Mouse (Mus musculus) CH12.LX (cell line): Measurements from ENCODE around the gene Pde1b. TPM values are rescaled to one million over a fixed set of nuclear protein-coding genes. Genes with fewer than 3 reads are reported as not detected.

Experiments
- DNase-seq: peaks from one replicate; pipeline ENCODE4 v3.0.0-alpha.2; 2013; ENCODE audit errors: extremely low read depth
- H3K27ac ChIP-seq: 2 replicates; pipeline ENCODE4 v1.5.1; 2012; ENCODE audit warnings: low read depth, mild to moderate bottlenecking, control low read depth, moderate library complexity; ENCODE audit not compliant: insufficient read depth
- H3K27me3 ChIP-seq: replicated peaks from 2 replicates; pipeline ENCODE3; 2012; ENCODE audit warnings: inconsistent platforms
- H3K36me3 ChIP-seq, 2 experiments: replicated peaks in 1 of 2; 2 replicates each; pipeline versions ENCODE3 to v1.6.1; 2012; ENCODE audit warnings: inconsistent platforms in 1 of 2, low read length in 1 of 2, mild to moderate bottlenecking in 1 of 2, mixed read lengths in 1 of 2, moderate library complexity in 1 of 2; ENCODE audit not compliant: control insufficient read depth in 1 of 2, insufficient read depth in 1 of 2
- H3K4me1 ChIP-seq, 2 experiments: 2 replicates each; pipeline ENCODE4 v1.6.1; 2012; ENCODE audit warnings: inconsistent platforms in 1 of 2, moderate library complexity in 1 of 2; ENCODE audit not compliant: insufficient read depth in 2 of 2, control insufficient read depth in 1 of 2
- H3K4me2 ChIP-seq: 2 replicates; pipeline ENCODE4 v1.6.1; 2012; ENCODE audit warnings: low read depth, mild to moderate bottlenecking, control low read depth; ENCODE audit not compliant: poor library complexity, insufficient read depth, severe bottlenecking
- H3K4me3 ChIP-seq, 3 experiments: fragments of 150-350 bp in 1 of 3; sonication (generic) in 1 of 3; replicated peaks in 1 of 3; 2 replicates each; pipeline versions ENCODE3 to v1.5.1; 2011 to 2012; ENCODE audit warnings: low read depth in 2 of 3, low read length in 2 of 3, mild to moderate bottlenecking in 2 of 3, moderate library complexity in 2 of 3, control low read depth in 1 of 3, improper control_type of control experiment in 1 of 3, inconsistent platforms in 1 of 3, mixed read lengths in 1 of 3; ENCODE audit not compliant: poor library complexity in 1 of 3
- H3K79me2 ChIP-seq: replicated peaks from 2 replicates; pipeline ENCODE4 v1.6.1; 2012; ENCODE audit warnings: mild to moderate bottlenecking, moderate library complexity; ENCODE audit not compliant: control insufficient read depth, poor library complexity, insufficient read depth, severe bottlenecking; ENCODE audit errors: extremely low read depth
- H3K9ac ChIP-seq: 2 replicates; pipeline ENCODE4 v1.6.1; 2012; ENCODE audit warnings: low read depth, mild to moderate bottlenecking, control low read depth, moderate library complexity; ENCODE audit not compliant: insufficient read depth
- H3K9me3 ChIP-seq: replicated peaks from 2 replicates; pipeline ENCODE3; 2012; ENCODE audit warnings: low read length, inconsistent platforms, mixed read lengths
- CHD2 ChIP-seq: IDR thresholded peaks from 2 replicates; pipeline ENCODE4 v1.6.1; 2011; ENCODE audit warnings: low read length, improper control_type of control experiment
- E2F4 ChIP-seq: IDR thresholded peaks from 2 replicates; pipeline ENCODE4 v1.6.1; 2011; ENCODE audit warnings: low read depth, low read length, improper control_type of control experiment; ENCODE audit not compliant: insufficient replicate concordance
- ELF1 ChIP-seq: IDR thresholded peaks from 2 replicates; pipeline ENCODE4 v1.6.1; 2014; ENCODE audit warnings: low read depth, mild to moderate bottlenecking, inconsistent platforms, low read length, improper control_type of control experiment
- GABPA ChIP-seq: IDR thresholded peaks from 2 replicates; pipeline ENCODE4 v1.6.1; 2012; ENCODE audit warnings: low read depth, low read length, improper control_type of control experiment, inconsistent platforms; ENCODE audit not compliant: insufficient replicate concordance
- HCFC1 ChIP-seq: IDR thresholded peaks from 2 replicates; pipeline ENCODE4 v1.6.1; 2012; ENCODE audit warnings: low read depth, mild to moderate bottlenecking, inconsistent platforms, low read length, improper control_type of control experiment
- IRF4 ChIP-seq: IDR thresholded peaks from 2 replicates; pipeline ENCODE4 v1.6.1; 2014; ENCODE audit warnings: low read depth, mild to moderate bottlenecking, inconsistent platforms, low read length, improper control_type of control experiment
- JUND ChIP-seq: conservative IDR thresholded peaks from 2 replicates; pipeline ENCODE4 v1.6.1; 2011; ENCODE audit warnings: low read depth, low read length, improper control_type of control experiment
- MAFK ChIP-seq: IDR thresholded peaks from 2 replicates; pipeline ENCODE4 v1.6.1; 2011; ENCODE audit warnings: low read length, improper control_type of control experiment; ENCODE audit not compliant: insufficient replicate concordance
- MAZ ChIP-seq: IDR thresholded peaks from 2 replicates; pipeline ENCODE4 v1.6.1; 2012; ENCODE audit warnings: low read depth, mild to moderate bottlenecking, inconsistent platforms, low read length, improper control_type of control experiment, moderate library complexity
- MEF2A ChIP-seq: IDR thresholded peaks from 2 replicates; pipeline ENCODE4 v1.6.1; 2014; ENCODE audit warnings: low read depth, mild to moderate bottlenecking, inconsistent platforms, low read length, improper control_type of control experiment, borderline replicate concordance
- MXI1 ChIP-seq: IDR thresholded peaks from 2 replicates; pipeline ENCODE4 v1.6.1; 2011; ENCODE audit warnings: mild to moderate bottlenecking, low read depth, low read length, improper control_type of control experiment
- NELFE ChIP-seq: IDR thresholded peaks from 2 replicates; pipeline ENCODE4 v1.6.1; 2011; ENCODE audit warnings: low read depth, low read length, improper control_type of control experiment
- NRF1 ChIP-seq: IDR thresholded peaks from 2 replicates; pipeline ENCODE4 v1.6.1; 2014; ENCODE audit warnings: low read depth, mild to moderate bottlenecking, inconsistent platforms, low read length, improper control_type of control experiment, moderate library complexity
- PAX5 ChIP-seq: IDR thresholded peaks from 2 replicates; pipeline ENCODE4 v1.6.1; 2012; ENCODE audit warnings: low read length, inconsistent platforms, mixed read lengths
- POLR2A ChIP-seq: IDR thresholded peaks from 2 replicates; pipeline ENCODE4 v1.6.1; 2011; ENCODE audit warnings: low read depth, mild to moderate bottlenecking, improper control_type of control experiment, low read length
- POLR2AphosphoS2 ChIP-seq: IDR thresholded peaks from 2 replicates; pipeline ENCODE4 v1.6.1; 2011; ENCODE audit warnings: low read depth, low read length, improper control_type of control experiment
- RAD21 ChIP-seq: IDR thresholded peaks from 2 replicates; pipeline ENCODE4 v1.6.1; 2011; ENCODE audit warnings: low read depth, mild to moderate bottlenecking, low read length, improper control_type of control experiment, moderate library complexity
- RCOR1 ChIP-seq: conservative IDR thresholded peaks from 2 replicates; pipeline ENCODE4 v1.6.1; 2012; ENCODE audit warnings: low read depth, mild to moderate bottlenecking, inconsistent platforms, low read length, improper control_type of control experiment
- SMC3 ChIP-seq: IDR thresholded peaks from 2 replicates; pipeline ENCODE4 v1.6.1; 2011; ENCODE audit warnings: low read depth, low read length, improper control_type of control experiment
- TBP ChIP-seq: conservative IDR thresholded peaks from 2 replicates; pipeline ENCODE4 v1.6.1; 2011; ENCODE audit warnings: low read depth, low read length, improper control_type of control experiment
- USF1 ChIP-seq: IDR thresholded peaks from 2 replicates; pipeline ENCODE4 v1.6.1; 2014; ENCODE audit warnings: low read depth, mild to moderate bottlenecking, inconsistent platforms, low read length, improper control_type of control experiment
- USF2 ChIP-seq: conservative IDR thresholded peaks from 2 replicates; pipeline ENCODE4 v1.6.1; 2011; ENCODE audit warnings: low read depth, low read length, improper control_type of control experiment
- ZC3H11A ChIP-seq: IDR thresholded peaks from 2 replicates; pipeline ENCODE4 v1.6.1; 2012; ENCODE audit warnings: low read depth, mild to moderate bottlenecking, inconsistent platforms, low read length, improper control_type of control experiment
- ZMIZ1 ChIP-seq: IDR thresholded peaks from 2 replicates; pipeline ENCODE4 v1.6.1; 2012; ENCODE audit warnings: low read depth, mild to moderate bottlenecking, inconsistent platforms, low read length, improper control_type of control experiment
- dilution Hi-C: fragments of 300-500 bp; cut with MboI; formaldehyde crosslinking; loops from 2 replicates; pipeline ENCODE4 v1.14.3; 2020; ENCODE audit warnings: low sequenced_read_pairs; ENCODE audit not compliant: extremely low pct_unique_long_range_greater_than_20kb, extremely low pct_ligation_motif_present
- in situ Hi-C: fragments of 300-500 bp; cut with MboI; formaldehyde crosslinking; loops from 3 replicates; pipeline ENCODE4 v1.14.3; 2019; ENCODE audit warnings: low sequenced_read_pairs, low pct_ligation_motif_present, low pct_unique_long_range_greater_than_20kb, mixed read lengths
- polyA plus RNA-seq: library from polyadenylated mRNA; unstranded; fragments of >175 nt; gene quantifications from 2 replicates; pipeline ENCODE4 v1.2.1, GENCODE M21; 2012; ENCODE audit warnings: low read depth; ENCODE audit not compliant: insufficient read length
- total RNA-seq, 2 experiments: library from RNA; depleted of rRNA; stranded (reverse); fragments of 300-350 nt in 1 of 2; fragments of >200 nt in 1 of 2; gene quantifications; 2 replicates each; pipeline ENCODE4 v1.2.3; 2012 to 2014

The Pde1b gene
- total and polyA plus RNA-seq, 3 experiments = 14.2 to 36.7 (median 15.0) TPM

DNA sequence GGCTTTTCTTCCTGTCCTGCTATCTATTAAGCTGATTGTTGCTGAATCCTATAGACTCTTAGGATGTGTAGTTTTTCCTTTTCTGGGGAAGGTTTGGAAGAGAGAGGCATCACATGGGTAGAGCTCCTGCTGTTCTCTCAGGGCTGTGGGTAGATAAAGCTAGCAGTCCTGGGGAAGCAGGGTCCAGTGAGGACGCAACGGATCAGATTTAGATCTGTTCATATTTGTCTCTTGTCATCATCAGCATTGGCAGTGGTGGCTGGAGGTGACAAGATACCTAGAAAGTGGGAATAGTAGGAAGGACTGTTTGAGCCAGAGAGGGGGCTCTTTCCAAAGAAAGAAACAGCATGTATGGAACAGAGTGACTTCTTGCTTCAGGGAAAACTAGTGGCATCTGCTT is 32.2 kb downstream of the Pde1b start:
- dilution Hi-C loops = no loop called here
- H3K9me3 ChIP-seq = no peaks in the 10 kb centered on the region

DNA sequence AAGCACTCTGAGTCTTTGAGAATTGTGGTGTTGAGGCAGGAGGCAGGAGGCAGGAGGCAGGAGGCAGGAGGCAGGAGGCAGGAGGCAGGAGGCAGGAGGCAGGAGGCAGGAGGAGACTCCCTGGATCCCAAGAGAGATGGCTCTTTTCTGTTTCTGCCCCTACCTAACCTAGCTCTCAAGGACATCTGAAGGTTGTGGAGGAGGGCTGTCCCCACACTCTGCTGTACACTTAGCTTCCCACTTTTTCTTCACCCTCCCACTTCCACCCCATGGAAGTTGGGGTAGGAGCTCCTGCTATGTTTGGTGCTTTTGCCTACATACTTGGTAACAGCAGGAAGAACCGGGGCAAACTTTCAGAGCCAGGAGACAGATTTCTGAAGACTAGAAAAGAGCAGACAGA is 33.0 kb downstream of the Pde1b start:
- in situ Hi-C loops (no loop called here), dilution Hi-C loops (no loop called here)
- Histone ChIP-seq H3K9ac (no peak overlapping the region), H3K4me1 (peaks cover 0 to 15% of the 10 kb centered on the region in 2 experiments; a peak in 1 of 4 replicates), H3K4me2 (no peak overlapping the region), H3K27me3 (no peaks in the 10 kb centered on the region), H3K4me3 (no peak overlapping the region)
- no peak for TF ChIP-seq POLR2AphosphoS2
- TF ChIP-seq TBP = no peak
- TF ChIP-seq E2F4 = no peak
- no peak for TF ChIP-seq MXI1
- no peak for TF ChIP-seq RAD21
- TF ChIP-seq JUND = no peak
- TF ChIP-seq POLR2A = no peak
- TF ChIP-seq ELF1 = no peak
- no peak for TF ChIP-seq NELFE
- no peak for TF ChIP-seq CHD2
- no peak for TF ChIP-seq RCOR1
- TF ChIP-seq SMC3 = no peak
- TF ChIP-seq ZC3H11A = no peak
- no peak for TF ChIP-seq IRF4
- TF ChIP-seq MEF2A = no peak
- no peak for TF ChIP-seq ZMIZ1
- TF ChIP-seq MAZ = no peak
- TF ChIP-seq GABPA = no peak
- TF ChIP-seq, all 38 proteins: peak for 0
- Histone ChIP-seq H3K9me3 (no peaks in the 10 kb centered on the region), H3K36me3 (peaks cover 0 to 32% of the 10 kb centered on the region in 2 experiments), H3K27ac (no peak overlapping the region), H3K79me2 (no peaks in the 10 kb centered on the region)
- no peak for DNase-seq

More for the DNA sequence above, 32.2 kb downstream of the Pde1b start:
- H3K4me3 ChIP-seq = no peak overlapping the region
- H3K9ac ChIP-seq = no peak overlapping the region
- TF ChIP-seq IRF4 (no peak), USF2 (no peak), POLR2AphosphoS2 (no peak), JUND (no peak), ZMIZ1 (no peak), PAX5 (no peak), NRF1 (no peak), HCFC1 (no peak), MAFK (no peak), USF1 (no peak)
- peaks cover 0 to 15% of the 10 kb centered on the region in 2 experiments; a peak in 1 of 4 replicates for H3K4me1 ChIP-seq
- DNase-seq = no peak
- H3K79me2 ChIP-seq = no peaks in the 10 kb centered on the region
- H3K27me3 ChIP-seq = no peaks in the 10 kb centered on the region
- no peak overlapping the region for H3K27ac ChIP-seq
- H3K4me2 ChIP-seq = no peak overlapping the region
- peaks cover 0 to 39% of the 10 kb centered on the region in 2 experiments for H3K36me3 ChIP-seq
- in situ Hi-C loops = no loop called here
